Mouse (Mus musculus) hindbrain, postnatal 0 days (tissue): ENCODE results near the gene Cox8b. TPM values are rescaled to one million over a fixed set of nuclear protein-coding genes. Genes with fewer than 3 reads are reported as not detected.

Experiments
- ATAC-seq: fragments of 200-750 bp; cut with Nextera tagmentation; 2 replicates; pipeline ENCODE4 v1.8.0; 2017; ENCODE audit warnings: mild to moderate bottlenecking, moderate TSS enrichment, moderate library complexity
- DNase-seq: peaks from one replicate; pipeline ENCODE4 v3.0.0-alpha.2; 2015; ENCODE audit warnings: low spot score
- H3K27ac ChIP-seq: fragments of 300-500 bp; sonication (generic); 2 replicates; pipeline ENCODE4 v1.5.1; 2014; ENCODE audit warnings: mild to moderate bottlenecking
- H3K27me3 ChIP-seq: fragments of 300-500 bp; sonication (generic); 2 replicates; pipeline ENCODE4 v1.6.1; 2014; ENCODE audit warnings: low read length, mixed read lengths; ENCODE audit not compliant: insufficient read depth
- H3K36me3 ChIP-seq: fragments of 300-500 bp; sonication (generic); 2 replicates; pipeline ENCODE4 v1.6.1; 2014; ENCODE audit warnings: low read length, mixed read lengths; ENCODE audit not compliant: insufficient read depth
- H3K4me1 ChIP-seq: fragments of 300-500 bp; sonication (generic); 2 replicates; pipeline ENCODE4 v1.6.1; 2014; ENCODE audit warnings: antibody characterized with exemption, low read length, mixed read lengths; ENCODE audit not compliant: insufficient read depth
- H3K4me2 ChIP-seq: fragments of 300-500 bp; sonication (generic); 2 replicates; pipeline ENCODE4 v1.6.1; 2014; ENCODE audit warnings: low read depth, mild to moderate bottlenecking, low read length, moderate library complexity, mixed read lengths
- H3K4me3 ChIP-seq: fragments of 300-500 bp; sonication (generic); 2 replicates; pipeline ENCODE4 v1.5.1; 2014; ENCODE audit warnings: low read length
- H3K9ac ChIP-seq: fragments of 300-500 bp; sonication (generic); replicated peaks from 2 replicates; pipeline ENCODE4 v1.6.1; 2014; ENCODE audit warnings: mild to moderate bottlenecking, low read length, moderate library complexity, mixed read lengths
- H3K9me3 ChIP-seq: fragments of 300-500 bp; sonication (generic); 2 replicates; pipeline ENCODE4 v1.6.1; 2016; ENCODE audit warnings: low read length, mixed read lengths
- CTCF ChIP-seq: IDR thresholded peaks from 2 replicates; pipeline ENCODE4 v1.5.1; 2016; ENCODE audit warnings: antibody characterized with exemption, control low read depth, low read depth
- WGBS: fragments of 180-500 bp; shearing (Covaris S2); extraction: QIAGEN DNeasy Blood & Tissue Kit; methylation state at CpG from one replicate; pipeline ENCODE4 v1.1.7; 2014; 5-methylcytosine and 5-hydroxymethylcytosine counted together
- polyA plus RNA-seq: library from polyadenylated mRNA; unstranded; fragments of >200 nt; fragmentation: Nextera tagmentation; extraction: Ambion mirVana; gene quantifications from 2 replicates; pipeline ENCODE4 v1.2.1, GENCODE M21; 2015
- total RNA-seq: library from RNA; depleted of rRNA; stranded (reverse); fragments of >200 nt; gene quantifications from 2 replicates; pipeline ENCODE4 v1.2.3, GENCODE M21; 2014

The Cox8b gene
- total and polyA plus RNA-seq, 2 experiments from 2014 or later, result not detected

GRCm38 (mm10) chr7:140938436-140938835, 38.2 kb upstream of the Cox8b start:
- H3K27me3 ChIP-seq, result no peaks in the 10 kb centered on the region
- ATAC-seq (no peak), DNase-seq (no peak)
- no peaks in the 10 kb centered on the region for H3K9me3 ChIP-seq
- 36% methylated on average over 3 of the region's 3 CpGs for WGBS
- H3K4me3 ChIP-seq, result no peak overlapping the region
- H3K4me2 ChIP-seq, result no peak overlapping the region
- H3K9ac ChIP-seq, result no peak overlapping the region
- no peak overlapping the region for H3K27ac ChIP-seq
- TF ChIP-seq CTCF, result peak; percentile 31; the same call in 1 of the 2 replicates
- H3K36me3 ChIP-seq, result no peaks in the 10 kb centered on the region
- 0 out of 2 replicates have a peak, but pooled peaks cover 5% of the 10 kb centered on the region for H3K4me1 ChIP-seq

- H3K4me2 ChIP-seq, result no peak overlapping the region
- no peak for TF ChIP-seq CTCF
- H3K4me3 ChIP-seq, result no peak overlapping the region
- no peak for ATAC-seq
- H3K36me3 ChIP-seq, result no peaks in the 10 kb centered on the region
- no peak overlapping the region for H3K9ac ChIP-seq
- DNase-seq, result no peak
- no peaks in the 10 kb centered on the region for H3K9me3 ChIP-seq
- H3K27ac ChIP-seq, result no peak overlapping the region
- 86% methylated on average over 6 of the region's 6 CpGs for WGBS
- H3K27me3 ChIP-seq, result peaks cover 25% of the 10 kb centered on the region
- H3K4me1 ChIP-seq, result peaks cover 10% of the 10 kb centered on the region
Observed at GRCm38 (mm10) chr7:140927181-140927580, 26.9 kb upstream of the Cox8b start.

GRCm38 (mm10) chr7:140923070-140923775, 23.0 kb upstream of the Cox8b start:
- Histone ChIP-seq H3K27me3 (peaks cover 46% of the 10 kb centered on the region), H3K4me3 (peak overlapping the region; percentile 47), H3K4me2 (peak overlapping the region; percentile 96), H3K27ac (no peak overlapping the region), H3K4me1 (peaks cover 13% of the 10 kb centered on the region), H3K9me3 (no peaks in the 10 kb centered on the region), H3K36me3 (no peaks in the 10 kb centered on the region), H3K9ac (peak overlapping the region; percentile 44; the same call in 1 of the 2 replicates)
- DNase-seq (peak; percentile 23), ATAC-seq (no peak)
- no peak for TF ChIP-seq CTCF
- 20% methylated on average over 30 of the region's 30 CpGs for WGBS

GRCm38 (mm10) chr7:140922398-140923069, 22.3 kb upstream of the Cox8b start:
- TF ChIP-seq CTCF, result peak; percentile 29
- peak; percentile 63 for DNase-seq
- no peaks in the 10 kb centered on the region for H3K9me3 ChIP-seq
- H3K27ac ChIP-seq, result no peak overlapping the region
- H3K36me3 ChIP-seq, result no peaks in the 10 kb centered on the region
- peaks cover 49% of the 10 kb centered on the region for H3K27me3 ChIP-seq
- peak overlapping the region; percentile 44; the same call in 1 of the 2 replicates for H3K9ac ChIP-seq
- peak; percentile 72; the same call in 1 of the 2 replicates for ATAC-seq
- peaks cover 13% of the 10 kb centered on the region for H3K4me1 ChIP-seq
- under 1% methylated on average over 49 of the region's 49 CpGs for WGBS
- H3K4me2 ChIP-seq, result peak overlapping the region; percentile 96
- peak overlapping the region; percentile 47 for H3K4me3 ChIP-seq

- no peak overlapping the region for H3K27ac ChIP-seq
- peaks cover 13% of the 10 kb centered on the region for H3K4me1 ChIP-seq
- H3K27me3 ChIP-seq, result peaks cover 49% of the 10 kb centered on the region
- no peaks in the 10 kb centered on the region for H3K36me3 ChIP-seq
- peak overlapping the region; percentile 96 for H3K4me2 ChIP-seq
- 33% methylated on average over 22 of the region's 22 CpGs for WGBS
- ATAC-seq, result no peak
- TF ChIP-seq CTCF, result no peak
- DNase-seq, result no peak
- H3K4me3 ChIP-seq, result peak overlapping the region; percentile 47; the same call in 1 of the 2 replicates
- no peak overlapping the region for H3K9ac ChIP-seq
- no peaks in the 10 kb centered on the region for H3K9me3 ChIP-seq
Observed at GRCm38 (mm10) chr7:140921225-140921975, 21.2 kb upstream of the Cox8b start.

GRCm38 (mm10) chr7:140920418-140921029, 20.3 kb upstream of the Cox8b start, which contains the start of gene Nlrp6:
Gene Nlrp6, plus strand, starts transcription at chr7:140920902.
- no peaks in the 10 kb centered on the region for H3K36me3 ChIP-seq
- 84% methylated on average over 8 of the region's 8 CpGs for WGBS
- peaks cover 49% of the 10 kb centered on the region for H3K27me3 ChIP-seq
- ATAC-seq (no peak), DNase-seq (no peak)
- no peak within 1 kb of the TSS; the same call in 1 of the 2 replicates for H3K4me3 ChIP-seq
- H3K4me1 ChIP-seq, result peaks cover 13% of the 10 kb centered on the region
- TF ChIP-seq CTCF, result no peak
- H3K4me2 ChIP-seq, result peak within 1 kb of the TSS; percentile 96
- H3K9ac ChIP-seq, result no peak within 1 kb of the TSS
- no peak within 1 kb of the TSS for H3K27ac ChIP-seq
- H3K9me3 ChIP-seq, result no peaks in the 10 kb centered on the region
